Mouse (Mus musculus) inflammation-experienced regulatory T-cells, adult 6 months (primary cell): Measurements from ENCODE around the gene Pif1. TPM values are rescaled to one million over a fixed set of nuclear protein-coding genes. Genes with fewer than 3 reads are reported as not detected.

Experiments
- ATAC-seq: one replicate; pipeline ENCODE4 v1.8.0; 2017
- polyA plus RNA-seq, 3 experiments: library from polyadenylated mRNA; unstranded; fragments of 100-300 nt; shearing (Covaris generic); gene quantifications; one replicate each; pipeline ENCODE4 v1.2.1; 2017

Pif1 gene
- polyA plus RNA-seq, 3 experiments from 2014 or later, result 0.32 to 7.4 (median 1.1) TPM

DNA sequence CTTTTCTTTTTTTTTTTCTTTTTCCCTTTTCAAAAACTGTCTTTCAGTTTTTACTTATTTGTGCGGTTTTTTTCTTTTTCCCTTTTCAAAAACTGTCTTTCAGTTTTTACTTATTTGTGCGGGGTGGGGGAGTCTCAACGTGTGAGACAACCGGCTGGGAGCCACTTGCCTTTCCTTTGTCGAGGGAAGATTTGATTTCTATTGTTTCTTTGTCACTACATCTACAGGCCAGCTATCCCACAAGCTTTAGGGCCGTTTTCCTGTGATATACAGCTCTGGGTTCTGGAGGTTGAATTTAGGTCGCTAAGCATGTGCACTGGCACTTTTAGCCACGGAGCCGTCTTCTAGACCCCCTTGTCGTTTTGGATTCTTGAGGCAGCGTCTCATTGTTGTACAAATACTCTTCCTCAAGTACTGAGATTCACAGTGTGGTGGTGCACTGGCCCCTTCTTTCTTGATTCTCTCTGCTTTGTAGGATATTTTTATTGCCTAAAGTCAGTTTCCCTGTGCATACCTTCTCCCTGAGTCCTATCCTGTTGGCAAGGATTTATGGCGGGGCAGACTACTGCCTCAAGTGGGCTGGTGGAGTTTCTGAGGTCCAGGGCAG lies 54.6 kb downstream of the Pif1 start:
- no peak for ATAC-seq

DNA sequence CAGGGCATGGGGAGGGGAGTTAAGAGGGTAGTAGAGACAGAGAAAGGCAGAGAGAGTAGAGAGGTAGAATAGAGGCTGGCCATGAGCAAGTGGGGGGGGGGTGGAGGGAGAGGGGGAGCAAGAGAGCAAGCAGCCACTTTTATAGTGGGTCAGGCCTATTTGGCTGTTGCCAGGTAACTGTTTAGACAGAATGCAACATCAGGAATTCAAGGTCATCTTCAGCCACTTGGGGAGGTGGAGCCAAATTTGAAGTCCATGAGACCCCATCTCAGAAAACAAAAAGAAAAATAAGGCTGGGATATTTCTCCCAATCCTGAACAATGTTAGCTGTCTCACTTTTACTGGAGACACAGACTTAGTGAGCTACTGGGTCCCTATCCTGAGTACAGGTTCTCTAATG lies 55.6 kb downstream of the Pif1 start:
- no peak for ATAC-seq

DNA sequence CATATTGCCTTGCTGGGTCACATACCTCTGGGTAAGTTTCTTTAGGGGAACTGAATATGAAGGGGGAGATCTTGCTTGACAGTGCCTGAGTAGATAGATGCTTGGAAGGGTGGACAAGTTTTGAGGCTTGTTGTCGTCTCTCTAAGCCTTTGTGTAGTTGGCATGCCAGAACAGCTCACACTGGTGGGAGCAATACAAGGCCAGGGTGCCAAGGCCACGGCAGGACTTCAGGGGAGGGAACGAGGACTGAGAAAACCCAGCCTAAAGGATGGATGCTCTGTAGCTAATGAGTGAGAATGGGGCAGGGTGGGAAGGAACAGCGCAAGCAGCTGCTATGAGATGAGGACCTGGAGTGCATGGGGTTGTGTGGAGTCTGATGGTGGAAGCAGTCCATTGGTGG lies 58.0 kb downstream of the Pif1 start:
- ATAC-seq, result no peak

Other genes starting within 250 kb of the Pif1 start
- 1 to 10 TPM; 4.3 to 6.0 (median 5.8) TPM for gene Pdcd7, start 241.1 kb upstream of the Pif1 start, polyA plus RNA-seq
- gene Ubap1l, start 226.1 kb upstream of the Pif1 start, polyA plus RNA-seq, result under 1 TPM in 1 of 3 experiments, not detected in 2; 0.54 TPM
- gene Kbtbd13, start 195.5 kb upstream of the Pif1 start, polyA plus RNA-seq, result not detected
- under 1 TPM in 2 of 3 experiments, not detected in 1; 0.23 to 0.89 TPM for gene Rasl12, start 188.7 kb upstream of the Pif1 start, polyA plus RNA-seq
- gene Slc51b, start 164.2 kb upstream of the Pif1 start, polyA plus RNA-seq, result not detected
- 10 to 100 TPM; 20.3 to 25.1 (median 21.8) TPM for gene Mtfmt, start 151.4 kb upstream of the Pif1 start, polyA plus RNA-seq
- gene Spg21, start 126.2 kb upstream of the Pif1 start, polyA plus RNA-seq, result 10 to 100 TPM; 37.2 to 83.3 (median 81.4) TPM
- not detected for gene Ankdd1a, start 67.0 kb upstream of the Pif1 start, polyA plus RNA-seq
- gene Plekho2, start 7.1 kb upstream of the Pif1 start, polyA plus RNA-seq, result 10 to 100 TPM; 44.8 to 84.9 (median 55.9) TPM
- gene Rbpms2, start 42.5 kb downstream of the Pif1 start, polyA plus RNA-seq, result 1 to 10 TPM in 1 of 3 experiments, not detected in 2; 1.0 TPM
- 10 to 100 TPM; 26.3 to 30.5 (median 26.9) TPM for gene Oaz2, start 80.8 kb downstream of the Pif1 start, polyA plus RNA-seq
- 1 to 10 TPM; 2.3 to 4.2 (median 2.9) TPM for gene Zfp609, start 240.4 kb downstream of the Pif1 start, polyA plus RNA-seq